18 mouse cellular contexts compared by ENCODE assay signal in the genomic region with DNA sequence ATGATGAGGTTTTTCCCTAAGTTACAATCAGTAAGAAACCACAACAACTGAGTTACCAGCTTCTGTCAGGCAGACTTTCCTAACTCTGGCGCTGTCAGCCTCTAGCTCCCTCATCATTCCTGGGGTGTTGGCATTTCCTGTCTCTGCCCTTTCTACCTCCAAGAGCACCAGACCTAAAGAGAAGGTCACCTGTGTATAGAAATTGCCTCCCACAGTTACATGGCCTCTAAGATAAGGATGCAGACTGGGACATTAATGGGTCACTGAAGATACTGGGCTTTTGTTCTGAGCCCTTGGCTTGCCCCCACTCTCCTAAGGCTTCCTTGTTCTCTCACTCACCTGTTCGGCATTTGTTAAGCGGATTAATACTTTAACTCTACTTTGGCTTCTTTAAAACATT.
"Had no signal": no experiment of that assay in that cellular context is flagged by ENCODE, and none has a peak within 500 bp of the region (broad histone marks: within the 10 kb centered on the region; RNA-seq: fewer than 3 reads in every experiment).

No protein-coding gene starts in this region.

- ATAC-seq: midbrain, embryonic 16.5 days had no signal

- H3K4me3 ChIP-seq: midbrain, embryonic 10.5 days; midbrain, embryonic 12.5 days; myocyte; neural tube, embryonic 13.5 days; neural tube, embryonic 15.5 days had no signal

- H3K27ac ChIP-seq: midbrain, embryonic 10.5 days; midbrain, embryonic 12.5 days; neural tube, embryonic 13.5 days; neural tube, embryonic 15.5 days had no signal

- DNase-seq: lung, adult 18-20 months; lung, embryonic 14.5 days; lung, postnatal 10 days; lung, postnatal 4 days; retina, postnatal 1 day; right cerebral cortex, adult 18-20 months; right cerebral cortex, postnatal 25 days; right cerebral cortex, postnatal 4 days; spleen, adult 18-20 months; thymus, adult 18-20 months; thymus, postnatal 14 days; thymus, postnatal 36 days had no signal

- H3K9me3 ChIP-seq: midbrain, embryonic 10.5 days; midbrain, embryonic 12.5 days; neural tube, embryonic 13.5 days; neural tube, embryonic 15.5 days had no signal

- H3K27me3 ChIP-seq: midbrain, embryonic 12.5 days; neural tube, embryonic 13.5 days; neural tube, embryonic 15.5 days had no signal

- H3K36me3 ChIP-seq: midbrain, embryonic 10.5 days; midbrain, embryonic 12.5 days; neural tube, embryonic 13.5 days; neural tube, embryonic 15.5 days had no signal

- H3K9ac ChIP-seq: lung, embryonic 14.5 days; midbrain, embryonic 12.5 days; neural tube, embryonic 13.5 days; neural tube, embryonic 15.5 days had no signal

- H3K4me2 ChIP-seq: lung, embryonic 14.5 days; midbrain, embryonic 12.5 days; neural tube, embryonic 13.5 days; neural tube, embryonic 15.5 days had no signal
